Mouse (Mus musculus) MEL (cell line): ENCODE measurements at regions not wholly inside any gene's neighbourhood (a gene's known extent, or its start where the extent isn't known, plus 50 kb on each side); places are given as distances from the start of the nearest gene placed in this dataset.

ENCODE experiments used
- DNase-seq: peaks from one replicate; pipeline ENCODE4 v3.0.0; 2011; ENCODE audit warnings: low read depth, low spot score
- H3K27ac ChIP-seq: 2 replicates; pipeline ENCODE4 v1.5.1; 2012; ENCODE audit warnings: low read depth, mild to moderate bottlenecking, control low read depth, low read length, moderate library complexity; ENCODE audit not compliant: control insufficient read depth
- H3K27me3 ChIP-seq, 2 experiments: fragments of 150-350 bp in 1 of 2; sonication (generic) in 1 of 2; 2 replicates each; pipeline ENCODE4 v1.6.1; 2012; ENCODE audit warnings: low read length in 2 of 2, mild to moderate bottlenecking in 2 of 2, improper control_type of control experiment in 1 of 2, moderate library complexity in 1 of 2; ENCODE audit not compliant: insufficient read depth in 2 of 2, control insufficient read depth in 1 of 2
- H3K36me3 ChIP-seq, 2 experiments: 2 replicates each; pipeline ENCODE4 v1.6.1; 2012 to 2014; ENCODE audit warnings: low read length in 2 of 2, improper control_type of control experiment in 1 of 2, inconsistent platforms in 1 of 2, mild to moderate bottlenecking in 1 of 2; ENCODE audit not compliant: insufficient read depth in 2 of 2, control insufficient read depth in 1 of 2
- H3K4me1 ChIP-seq, 2 experiments: fragments of 150-350 bp in 1 of 2; sonication (generic) in 1 of 2; 2 replicates each; pipeline ENCODE4 v1.6.1; 2012; ENCODE audit warnings: low read length in 2 of 2, improper control_type of control experiment in 1 of 2, mild to moderate bottlenecking in 1 of 2; ENCODE audit not compliant: insufficient read depth in 2 of 2, control insufficient read depth in 1 of 2
- H3K4me3 ChIP-seq, 2 experiments: fragments of 150-350 bp in 1 of 2; sonication (generic) in 1 of 2; 2 replicates each; pipeline ENCODE4 v1.5.1; 2012; ENCODE audit warnings: low read depth in 2 of 2, low read length in 2 of 2, mild to moderate bottlenecking in 2 of 2, moderate library complexity in 2 of 2, control low read depth in 1 of 2, improper control_type of control experiment in 1 of 2; ENCODE audit not compliant: control insufficient read depth in 1 of 2, insufficient read depth in 1 of 2
- H3K79me2 ChIP-seq: 2 replicates; pipeline ENCODE4 v1.6.1; 2012; ENCODE audit warnings: mild to moderate bottlenecking, low read length, moderate library complexity; ENCODE audit not compliant: control insufficient read depth, poor library complexity, insufficient read depth
- H3K9ac ChIP-seq: 2 replicates; pipeline ENCODE4 v1.6.1; 2012; ENCODE audit warnings: low read depth, mild to moderate bottlenecking, control low read depth, low read length, moderate library complexity; ENCODE audit not compliant: control insufficient read depth, poor library complexity, severe bottlenecking
- H3K9me3 ChIP-seq: fragments of 150-350 bp; sonication (generic); replicated peaks from 2 replicates; pipeline ENCODE4 v1.6.1; 2012; ENCODE audit warnings: mild to moderate bottlenecking, low read length, improper control_type of control experiment, moderate library complexity; ENCODE audit not compliant: insufficient read depth
- BHLHE40 ChIP-seq: IDR thresholded peaks from 2 replicates; pipeline ENCODE4 v1.6.1; 2012; ENCODE audit warnings: low read depth, mild to moderate bottlenecking, inconsistent platforms, low read length, improper control_type of control experiment, borderline replicate concordance
- CHD1 ChIP-seq: IDR thresholded peaks from 2 replicates; pipeline ENCODE4 v1.6.1; 2012; ENCODE audit warnings: low read depth, mild to moderate bottlenecking, inconsistent platforms, low read length, improper control_type of control experiment
- CHD2 ChIP-seq: IDR thresholded peaks from 2 replicates; pipeline ENCODE4 v1.6.1; 2011; ENCODE audit warnings: low read length, improper control_type of control experiment
- CTCF ChIP-seq, 3 experiments: IDR thresholded peaks in 2 of 3; conservative IDR thresholded peaks in 1 of 3; 2 replicates each; pipeline ENCODE4 v1.5.1; 2011 to 2012; ENCODE audit warnings: low read length in 3 of 3, low read depth in 2 of 3, mild to moderate bottlenecking in 2 of 3, improper control_type of control experiment in 1 of 3, inconsistent platforms in 1 of 3, mixed read lengths in 1 of 3, moderate library complexity in 1 of 3; ENCODE audit not compliant: control insufficient read depth in 1 of 3, insufficient read depth in 1 of 3, poor library complexity in 1 of 3, severe bottlenecking in 1 of 3
- E2F4 ChIP-seq: IDR thresholded peaks from 2 replicates; pipeline ENCODE4 v1.6.1; 2011; ENCODE audit warnings: low read depth, low read length, improper control_type of control experiment, borderline replicate concordance
- EP300 ChIP-seq, 2 experiments: IDR thresholded peaks; 2 replicates each; pipeline ENCODE4 v1.6.1; 2011; ENCODE audit warnings: improper control_type of control experiment in 2 of 2, low read length in 2 of 2, low read depth in 1 of 2, mild to moderate bottlenecking in 1 of 2
- GABPA ChIP-seq: IDR thresholded peaks from 2 replicates; pipeline ENCODE4 v1.6.1; 2012; ENCODE audit warnings: low read depth, mild to moderate bottlenecking, inconsistent platforms, low read length, improper control_type of control experiment, moderate library complexity
- MAFK ChIP-seq: IDR thresholded peaks from 2 replicates; pipeline ENCODE4 v1.6.1; 2011; ENCODE audit warnings: low read depth, mild to moderate bottlenecking, low read length, improper control_type of control experiment, borderline replicate concordance
- MAZ ChIP-seq: IDR thresholded peaks from 2 replicates; pipeline ENCODE4 v1.6.1; 2012; ENCODE audit warnings: low read depth, mild to moderate bottlenecking, inconsistent platforms, low read length, improper control_type of control experiment
- MEF2A ChIP-seq: IDR thresholded peaks from 2 replicates; pipeline ENCODE4 v1.6.1; 2014; ENCODE audit warnings: low read depth, mild to moderate bottlenecking, inconsistent platforms, low read length, improper control_type of control experiment; ENCODE audit not compliant: poor library complexity, insufficient replicate concordance, severe bottlenecking; ENCODE audit errors: extremely low read depth
- MXI1 ChIP-seq: IDR thresholded peaks from 2 replicates; pipeline ENCODE4 v1.6.1; 2011; ENCODE audit warnings: mild to moderate bottlenecking, low read depth, low read length, improper control_type of control experiment
- MYC ChIP-seq: IDR thresholded peaks from 2 replicates; pipeline ENCODE4 v1.6.1; 2011; ENCODE audit warnings: low read depth, mild to moderate bottlenecking, low read length, improper control_type of control experiment, moderate library complexity
- NELFE ChIP-seq: IDR thresholded peaks from 2 replicates; pipeline ENCODE4 v1.6.1; 2011; ENCODE audit warnings: low read depth, low read length, improper control_type of control experiment
- RCOR1 ChIP-seq: IDR thresholded peaks from 2 replicates; pipeline ENCODE4 v1.6.1; 2012; ENCODE audit warnings: low read depth, mild to moderate bottlenecking, inconsistent platforms, low read length, improper control_type of control experiment
- SIN3A ChIP-seq: IDR thresholded peaks from 2 replicates; pipeline ENCODE4 v1.6.1; 2012; ENCODE audit warnings: low read length, improper control_type of control experiment, inconsistent platforms
- SMC3 ChIP-seq: IDR thresholded peaks from 2 replicates; pipeline ENCODE4 v1.6.1; 2011; ENCODE audit warnings: low read depth, low read length, improper control_type of control experiment
- TBP ChIP-seq: IDR thresholded peaks from 2 replicates; pipeline ENCODE4 v1.8.0; 2011; ENCODE audit warnings: low read depth, low read length, improper control_type of control experiment
- TCF12 ChIP-seq: IDR thresholded peaks from 2 replicates; pipeline ENCODE4 v1.6.1; 2014; ENCODE audit warnings: low read depth, mild to moderate bottlenecking, inconsistent platforms, low read length, improper control_type of control experiment, moderate library complexity
- USF2 ChIP-seq, 2 experiments: IDR thresholded peaks; 2 replicates each; pipeline ENCODE4 v1.6.1; 2011 to 2012; ENCODE audit warnings: improper control_type of control experiment in 2 of 2, low read length in 2 of 2, borderline replicate concordance in 1 of 2, inconsistent platforms in 1 of 2, low read depth in 1 of 2, mild to moderate bottlenecking in 1 of 2; ENCODE audit not compliant: insufficient read depth in 1 of 2
- ZMIZ1 ChIP-seq: IDR thresholded peaks from 2 replicates; pipeline ENCODE4 v1.6.1; 2012; ENCODE audit warnings: low read depth, mild to moderate bottlenecking, inconsistent platforms, low read length, improper control_type of control experiment, moderate library complexity
- ZNF384 ChIP-seq: IDR thresholded peaks from 2 replicates; pipeline ENCODE4 v1.6.1; 2012; ENCODE audit warnings: low read depth, mild to moderate bottlenecking, inconsistent platforms, low read length, improper control_type of control experiment

DNA sequence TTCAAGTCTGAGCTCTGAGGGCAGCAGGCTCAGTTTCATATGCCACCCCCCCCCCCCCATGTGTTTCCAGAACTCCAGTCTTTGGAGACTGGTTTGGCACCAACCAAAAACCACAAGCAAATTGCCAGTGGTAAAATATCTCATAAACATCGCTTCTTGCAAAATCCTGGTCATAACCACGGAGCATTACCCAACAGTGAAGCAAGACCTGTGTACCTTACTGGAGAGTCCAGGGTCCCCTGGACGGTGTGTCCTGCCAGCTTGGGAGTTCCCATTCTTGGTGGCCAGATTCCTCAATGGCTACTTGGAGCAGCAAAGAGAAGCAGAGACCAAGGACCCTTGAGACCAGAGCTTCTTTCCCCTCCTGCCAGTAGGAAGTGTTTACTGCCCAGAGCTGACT lies 198.7 kb upstream of the Rtl1 start:
- Histone ChIP-seq H3K4me1 (no peaks in the 10 kb centered on the region), H3K27ac (no peak overlapping the region), H3K9ac (no peak overlapping the region), H3K4me3 (no peak overlapping the region), H3K36me3 (no peaks in the 10 kb centered on the region), H3K79me2 (no peaks in the 10 kb centered on the region), H3K9me3 (no peaks in the 10 kb centered on the region), H3K27me3 (no peaks in the 10 kb centered on the region)
- DNase-seq: no peak
- TF ChIP-seq E2F4 (no peak), SIN3A (no peak), EP300 (IDR thresholded peaks at IDR 0.05; ENCODE audit: low read depth in 1 of 2, low read length in 2 of 2) (no peak), ZNF384 (no peak), MYC (no peak)

DNA sequence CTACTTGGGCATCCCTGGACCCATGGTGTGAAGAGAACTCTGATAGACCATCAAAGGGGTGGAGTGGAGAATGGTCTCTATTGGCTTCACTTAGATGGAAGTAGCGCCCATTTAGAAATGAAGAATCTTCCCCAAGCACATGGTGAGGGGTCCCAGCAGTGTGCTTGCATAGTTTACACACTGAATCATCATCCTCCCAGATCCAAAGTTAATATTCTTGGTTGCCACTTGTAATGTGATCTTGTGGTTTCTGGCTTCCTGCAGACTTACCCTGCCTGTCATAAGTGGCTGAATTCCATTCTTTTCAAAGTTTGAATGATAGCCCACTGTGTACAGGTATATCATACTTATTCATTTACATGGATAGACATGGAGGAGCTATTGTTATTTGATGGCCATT lies 199.3 kb upstream of the Rtl1 start:
- H3K27me3 ChIP-seq: no peaks in the 10 kb centered on the region
- no peak overlapping the region for H3K9ac ChIP-seq
- H3K36me3 ChIP-seq: no peaks in the 10 kb centered on the region
- no peaks in the 10 kb centered on the region for H3K79me2 ChIP-seq
- TF ChIP-seq ZMIZ1 (no peak), MXI1 (no peak), TBP (no peak), CHD2 (no peak), CTCF (IDR thresholded peaks at IDR 0.05 in 2 of 3, conservative IDR thresholded peaks at IDR 0.05 in 1 of 3; ENCODE audit: control insufficient read depth in 1 of 3, insufficient read depth in 1 of 3, low read depth in 2 of 3, low read length in 3 of 3, poor library complexity in 1 of 3, severe bottlenecking in 1 of 3) (no peak), BHLHE40 (no peak), TCF12 (no peak), NELFE (no peak), SIN3A (no peak), EP300 (IDR thresholded peaks at IDR 0.05; ENCODE audit: low read depth in 1 of 2, low read length in 2 of 2) (no peak), CHD1 (no peak), RCOR1 (no peak), MEF2A (no peak), MAFK (no peak), MAZ (no peak), SMC3 (no peak), GABPA (no peak), USF2 (IDR thresholded peaks at IDR 0.05; ENCODE audit: borderline replicate concordance in 1 of 2, insufficient read depth in 1 of 2, low read depth in 1 of 2, low read length in 2 of 2) (no peak)
- H3K4me1 ChIP-seq: no peaks in the 10 kb centered on the region
- H3K4me3 ChIP-seq: no peak overlapping the region
- no peak for DNase-seq
- no peaks in the 10 kb centered on the region for H3K9me3 ChIP-seq
- H3K27ac ChIP-seq: no peak overlapping the region
